Mouse (Mus musculus): ENCODE measurements around the gene Wdr17. TPM values are rescaled to one million over a fixed set of nuclear protein-coding genes. Genes with fewer than 3 reads are reported as not detected.

The Wdr17 gene
- polyA plus RNA-seq, 1 experiment from 2014 or later = 5.7 TPM

GRCm38 (mm10) chr8:54864038-54864760, 22.8 kb downstream of the Wdr17 start:
- no peak overlapping the region for H3K27ac ChIP-seq
- no peaks in the 10 kb centered on the region for H3K9me3 ChIP-seq (replicated peaks)
- H3K27me3 ChIP-seq = no peaks in the 10 kb centered on the region
- no peaks in the 10 kb centered on the region for H3K36me3 ChIP-seq
- no peaks in the 10 kb centered on the region for H3K4me1 ChIP-seq
- no peak for ATAC-seq (ENCODE audit: low FRiP score)
- H3K9ac ChIP-seq = no peak overlapping the region
- WGBS = 79% methylated on average over 4 of the region's 4 CpGs
- H3K4me2 ChIP-seq (replicated peaks) = no peak overlapping the region
- no peak overlapping the region for H3K4me3 ChIP-seq

- no peak overlapping the region for H3K4me2 ChIP-seq (replicated peaks)
- no peaks in the 10 kb centered on the region for H3K9me3 ChIP-seq (replicated peaks)
- H3K27me3 ChIP-seq = no peaks in the 10 kb centered on the region
- no peak for ATAC-seq (ENCODE audit: low FRiP score)
- no peak overlapping the region for H3K4me3 ChIP-seq
- H3K9ac ChIP-seq = no peak overlapping the region
- no peak overlapping the region for H3K27ac ChIP-seq
- no peaks in the 10 kb centered on the region for H3K4me1 ChIP-seq
- no peaks in the 10 kb centered on the region for H3K36me3 ChIP-seq
- 91% methylated on average over 5 of the region's 5 CpGs for WGBS
Observed at GRCm38 (mm10) chr8:54836029-54836959, 50.7 kb downstream of the Wdr17 start.

GRCm38 (mm10) chr8:54829794-54830426, 57.1 kb downstream of the Wdr17 start:
- H3K36me3 ChIP-seq = no peaks in the 10 kb centered on the region
- no peak overlapping the region for H3K4me2 ChIP-seq (replicated peaks)
- no peak overlapping the region for H3K9ac ChIP-seq
- ATAC-seq (ENCODE audit: low FRiP score) = no peak
- H3K4me1 ChIP-seq = no peaks in the 10 kb centered on the region
- 64% methylated on average over 4 of the region's 4 CpGs for WGBS
- H3K27me3 ChIP-seq = no peaks in the 10 kb centered on the region
- no peak overlapping the region for H3K4me3 ChIP-seq
- H3K9me3 ChIP-seq (replicated peaks) = no peaks in the 10 kb centered on the region
- H3K27ac ChIP-seq = no peak overlapping the region

GRCm38 (mm10) chr8:54827974-54828373, 59.0 kb downstream of the Wdr17 start:
- Histone ChIP-seq H3K9ac (no peak overlapping the region), H3K36me3 (no peaks in the 10 kb centered on the region), H3K27me3 (no peaks in the 10 kb centered on the region), H3K4me3 (no peak overlapping the region), H3K9me3 (replicated peaks) (no peaks in the 10 kb centered on the region), H3K27ac (no peak overlapping the region), H3K4me1 (no peaks in the 10 kb centered on the region), H3K4me2 (replicated peaks) (no peak overlapping the region)
- WGBS = 89% methylated on average over 2 of the region's 2 CpGs
- ATAC-seq (ENCODE audit: low FRiP score) = no peak

- H3K27me3 ChIP-seq = no peaks in the 10 kb centered on the region
- H3K4me2 ChIP-seq (replicated peaks) = no peak overlapping the region
- H3K4me1 ChIP-seq = no peaks in the 10 kb centered on the region
- H3K9me3 ChIP-seq (replicated peaks) = no peaks in the 10 kb centered on the region
- H3K9ac ChIP-seq = no peak overlapping the region
- WGBS = 93% methylated on average over 5 of the region's 5 CpGs
- no peak overlapping the region for H3K4me3 ChIP-seq
- H3K27ac ChIP-seq = no peak overlapping the region
- no peaks in the 10 kb centered on the region for H3K36me3 ChIP-seq
- no peak for ATAC-seq (ENCODE audit: low FRiP score)
Observed at GRCm38 (mm10) chr8:54822956-54823355, 64.0 kb downstream of the Wdr17 start.

- no peak overlapping the region for H3K4me2 ChIP-seq (replicated peaks)
- no peak overlapping the region for H3K9ac ChIP-seq
- H3K27me3 ChIP-seq = no peaks in the 10 kb centered on the region
- H3K27ac ChIP-seq = no peak overlapping the region
- H3K36me3 ChIP-seq = no peaks in the 10 kb centered on the region
- H3K4me3 ChIP-seq = no peak overlapping the region
- ATAC-seq (ENCODE audit: low FRiP score) = no peak
- no peaks in the 10 kb centered on the region for H3K4me1 ChIP-seq
- H3K9me3 ChIP-seq (replicated peaks) = no peaks in the 10 kb centered on the region
Observed at GRCm38 (mm10) chr8:54818651-54819050, 68.3 kb downstream of the Wdr17 start.

- H3K4me1 ChIP-seq = no peaks in the 10 kb centered on the region
- no peaks in the 10 kb centered on the region for H3K9me3 ChIP-seq (replicated peaks)
- no peak overlapping the region for H3K27ac ChIP-seq
- no peak overlapping the region for H3K4me2 ChIP-seq (replicated peaks)
- ATAC-seq (ENCODE audit: low FRiP score) = no peak
- H3K27me3 ChIP-seq = no peaks in the 10 kb centered on the region
- H3K9ac ChIP-seq = no peak overlapping the region
- WGBS = 71% methylated on average over 6 of the region's 6 CpGs
- H3K36me3 ChIP-seq = no peaks in the 10 kb centered on the region
- no peak overlapping the region for H3K4me3 ChIP-seq
Observed at GRCm38 (mm10) chr8:54808217-54808616, 78.8 kb downstream of the Wdr17 start.

GRCm38 (mm10) chr8:54806173-54806572, 80.8 kb downstream of the Wdr17 start:
- H3K9me3 ChIP-seq (replicated peaks) = no peaks in the 10 kb centered on the region
- no peaks in the 10 kb centered on the region for H3K4me1 ChIP-seq
- no peak overlapping the region for H3K9ac ChIP-seq
- H3K4me3 ChIP-seq = no peak overlapping the region
- no peak overlapping the region for H3K4me2 ChIP-seq (replicated peaks)
- no peaks in the 10 kb centered on the region for H3K36me3 ChIP-seq
- no peaks in the 10 kb centered on the region for H3K27me3 ChIP-seq
- WGBS = 88% methylated on average over 6 of the region's 6 CpGs
- no peak for ATAC-seq (ENCODE audit: low FRiP score)
- no peak overlapping the region for H3K27ac ChIP-seq

GRCm38 (mm10) chr8:54792699-54793061, 94.3 kb downstream of the Wdr17 start:
- no peak for ATAC-seq (ENCODE audit: low FRiP score)
- Histone ChIP-seq H3K4me1 (no peaks in the 10 kb centered on the region), H3K9me3 (replicated peaks) (no peaks in the 10 kb centered on the region), H3K27me3 (no peaks in the 10 kb centered on the region), H3K36me3 (no peaks in the 10 kb centered on the region), H3K4me3 (no peak overlapping the region), H3K4me2 (replicated peaks) (no peak overlapping the region), H3K9ac (no peak overlapping the region), H3K27ac (no peak overlapping the region)
- 86% methylated on average over 2 of the region's 2 CpGs for WGBS

- Histone ChIP-seq H3K4me3 (no peak overlapping the region), H3K9ac (no peak overlapping the region), H3K27me3 (no peaks in the 10 kb centered on the region), H3K9me3 (replicated peaks) (no peaks in the 10 kb centered on the region), H3K27ac (no peak overlapping the region), H3K4me1 (no peaks in the 10 kb centered on the region), H3K4me2 (replicated peaks) (no peak overlapping the region), H3K36me3 (no peaks in the 10 kb centered on the region)
- no peak for ATAC-seq (ENCODE audit: low FRiP score)
- WGBS = 71% methylated on average over 2 of the region's 2 CpGs
Observed at GRCm38 (mm10) chr8:54791858-54792698, 94.9 kb downstream of the Wdr17 start.

GRCm38 (mm10) chr8:54780134-54780942, 106.6 kb downstream of the Wdr17 start:
- 9% methylated on average over 16 of the region's 16 CpGs for WGBS
- H3K9me3 ChIP-seq (replicated peaks) = no peaks in the 10 kb centered on the region
- H3K27ac ChIP-seq = peak overlapping the region; percentile 41; the same call in 1 of the 2 replicates
- peak overlapping the region; percentile 36 for H3K4me3 ChIP-seq
- peaks cover 15% of the 10 kb centered on the region for H3K4me1 ChIP-seq
- H3K27me3 ChIP-seq = no peaks in the 10 kb centered on the region
- H3K9ac ChIP-seq = peak overlapping the region; percentile 39
- peak overlapping the region; percentile 75 for H3K4me2 ChIP-seq (replicated peaks)
- H3K36me3 ChIP-seq = no peaks in the 10 kb centered on the region
- ATAC-seq (ENCODE audit: low FRiP score) = peak; percentile 86

Data from hindbrain, embryonic 12.5 days (tissue).